Mouse (Mus musculus): ENCODE measurements around the gene Mfsd6. TPM values are rescaled to one million over a fixed set of nuclear protein-coding genes. Genes with fewer than 3 reads are reported as not detected.

The Mfsd6 gene
- 11.7 and 12.6 TPM in 2 replicates for polyA plus RNA-seq (2015; fragmentation: Nextera tagmentation; extraction: Ambion mirVana)

GRCm38 (mm10) chr1:52727056-52727900, at the start of gene Mfsd6:
TSS of gene Mfsd6 (minus strand) at chr1:52727462.
- peak within 1 kb of the TSS; percentile 96 for H3K4me3 ChIP-seq (ENCODE audit: low read length)
- no peaks in the 10 kb centered on the region for H3K36me3 ChIP-seq (ENCODE audit: control insufficient read depth, insufficient read depth, low read length)
- H3K4me1 ChIP-seq (ENCODE audit: control insufficient read depth, insufficient read depth, low read depth, low read length), result peaks cover 14% of the 10 kb centered on the region
- ATAC-seq, result peak; percentile 74
- H3K9ac ChIP-seq (ENCODE audit: low read depth, low read length), result peak within 1 kb of the TSS; percentile 98
- WGBS, result 2% methylated on average over 28 of the region's 63 CpGs
- peak within 1 kb of the TSS; percentile 97 for H3K27ac ChIP-seq (ENCODE audit: low read depth, low read length)
- H3K4me2 ChIP-seq (ENCODE audit: low read length), result peak within 1 kb of the TSS; percentile 85
- H3K9me3 ChIP-seq (ENCODE audit: control insufficient read depth, low read length), result no peaks in the 10 kb centered on the region
- no peaks in the 10 kb centered on the region for H3K27me3 ChIP-seq (replicated peaks; ENCODE audit: control insufficient read depth, insufficient read depth, low read length)

GRCm38 (mm10) chr1:52765176-52766111, 38.2 kb upstream of the Mfsd6 start:
- no peak overlapping the region for H3K4me3 ChIP-seq (ENCODE audit: low read length)
- no peak for ATAC-seq
- no peak overlapping the region for H3K4me2 ChIP-seq (ENCODE audit: low read length)
- no peaks in the 10 kb centered on the region for H3K27me3 ChIP-seq (replicated peaks; ENCODE audit: control insufficient read depth, insufficient read depth, low read length)
- WGBS, result 78% methylated on average over 7 of the region's 7 CpGs
- H3K9me3 ChIP-seq (ENCODE audit: control insufficient read depth, low read length), result no peaks in the 10 kb centered on the region
- no peak overlapping the region for H3K9ac ChIP-seq (ENCODE audit: low read depth, low read length)
- no peaks in the 10 kb centered on the region for H3K36me3 ChIP-seq (ENCODE audit: control insufficient read depth, insufficient read depth, low read length)
- H3K4me1 ChIP-seq (ENCODE audit: control insufficient read depth, insufficient read depth, low read depth, low read length), result no peaks in the 10 kb centered on the region
- no peak overlapping the region for H3K27ac ChIP-seq (ENCODE audit: low read depth, low read length)

- Histone ChIP-seq H3K4me1 (ENCODE audit: control insufficient read depth, insufficient read depth, low read depth, low read length) (no peaks in the 10 kb centered on the region), H3K9me3 (ENCODE audit: control insufficient read depth, low read length) (no peaks in the 10 kb centered on the region), H3K36me3 (ENCODE audit: control insufficient read depth, insufficient read depth, low read length) (no peaks in the 10 kb centered on the region), H3K27me3 (replicated peaks; ENCODE audit: control insufficient read depth, insufficient read depth, low read length) (no peaks in the 10 kb centered on the region), H3K27ac (ENCODE audit: low read depth, low read length) (no peak overlapping the region), H3K9ac (ENCODE audit: low read depth, low read length) (no peak overlapping the region), H3K4me3 (ENCODE audit: low read length) (no peak overlapping the region), H3K4me2 (ENCODE audit: low read length) (no peak overlapping the region)
- 64% methylated on average over 4 of the region's 4 CpGs for WGBS
- ATAC-seq, result no peak
Measured at GRCm38 (mm10) chr1:52763894-52764809, 36.9 kb upstream of the Mfsd6 start.

- no peak overlapping the region for H3K4me3 ChIP-seq (ENCODE audit: low read length)
- no peaks in the 10 kb centered on the region for H3K36me3 ChIP-seq (ENCODE audit: control insufficient read depth, insufficient read depth, low read length)
- H3K4me2 ChIP-seq (ENCODE audit: low read length), result no peak overlapping the region
- 63% methylated on average over 1 of the region's 1 CpGs for WGBS
- H3K27me3 ChIP-seq (replicated peaks; ENCODE audit: control insufficient read depth, insufficient read depth, low read length), result no peaks in the 10 kb centered on the region
- H3K4me1 ChIP-seq (ENCODE audit: control insufficient read depth, insufficient read depth, low read depth, low read length), result peaks cover 4% of the 10 kb centered on the region; the same call in 1 of the 2 replicates
- H3K9me3 ChIP-seq (ENCODE audit: control insufficient read depth, low read length), result no peaks in the 10 kb centered on the region
- H3K27ac ChIP-seq (ENCODE audit: low read depth, low read length), result no peak overlapping the region
- H3K9ac ChIP-seq (ENCODE audit: low read depth, low read length), result no peak overlapping the region
- ATAC-seq, result peak; percentile 40; the same call in 1 of the 2 replicates
Measured at GRCm38 (mm10) chr1:52758174-52758573, 30.9 kb upstream of the Mfsd6 start.

- no peak overlapping the region for H3K9ac ChIP-seq (ENCODE audit: low read depth, low read length)
- H3K27me3 ChIP-seq (replicated peaks; ENCODE audit: control insufficient read depth, insufficient read depth, low read length), result no peaks in the 10 kb centered on the region
- H3K9me3 ChIP-seq (ENCODE audit: control insufficient read depth, low read length), result no peaks in the 10 kb centered on the region
- 96% methylated on average over 1 of the region's 1 CpGs for WGBS
- H3K4me2 ChIP-seq (ENCODE audit: low read length), result no peak overlapping the region
- no peaks in the 10 kb centered on the region for H3K36me3 ChIP-seq (ENCODE audit: control insufficient read depth, insufficient read depth, low read length)
- H3K4me1 ChIP-seq (ENCODE audit: control insufficient read depth, insufficient read depth, low read depth, low read length), result peaks cover 4% of the 10 kb centered on the region; the same call in 1 of the 2 replicates
- H3K4me3 ChIP-seq (ENCODE audit: low read length), result no peak overlapping the region
- no peak for ATAC-seq
- no peak overlapping the region for H3K27ac ChIP-seq (ENCODE audit: low read depth, low read length)
Measured at GRCm38 (mm10) chr1:52754331-52754730, 27.1 kb upstream of the Mfsd6 start.

- no peak overlapping the region for H3K9ac ChIP-seq (ENCODE audit: low read depth, low read length)
- H3K36me3 ChIP-seq (ENCODE audit: control insufficient read depth, insufficient read depth, low read length), result no peaks in the 10 kb centered on the region
- H3K4me2 ChIP-seq (ENCODE audit: low read length), result no peak overlapping the region
- H3K27me3 ChIP-seq (replicated peaks; ENCODE audit: control insufficient read depth, insufficient read depth, low read length), result no peaks in the 10 kb centered on the region
- peaks cover 4% of the 10 kb centered on the region; the same call in 1 of the 2 replicates for H3K4me1 ChIP-seq (ENCODE audit: control insufficient read depth, insufficient read depth, low read depth, low read length)
- no peak overlapping the region for H3K27ac ChIP-seq (ENCODE audit: low read depth, low read length)
- H3K9me3 ChIP-seq (ENCODE audit: control insufficient read depth, low read length), result no peaks in the 10 kb centered on the region
- no peak overlapping the region for H3K4me3 ChIP-seq (ENCODE audit: low read length)
- ATAC-seq, result no peak
- 92% methylated on average over 2 of the region's 2 CpGs for WGBS
Measured at GRCm38 (mm10) chr1:52753828-52754227, 26.6 kb upstream of the Mfsd6 start.

GRCm38 (mm10) chr1:52752706-52753105, 25.4 kb upstream of the Mfsd6 start:
- 80% methylated on average over 3 of the region's 3 CpGs for WGBS
- Histone ChIP-seq H3K27ac (ENCODE audit: low read depth, low read length) (no peak overlapping the region), H3K36me3 (ENCODE audit: control insufficient read depth, insufficient read depth, low read length) (no peaks in the 10 kb centered on the region), H3K9ac (ENCODE audit: low read depth, low read length) (no peak overlapping the region), H3K4me2 (ENCODE audit: low read length) (no peak overlapping the region), H3K4me1 (ENCODE audit: control insufficient read depth, insufficient read depth, low read depth, low read length) (no peaks in the 10 kb centered on the region), H3K27me3 (replicated peaks; ENCODE audit: control insufficient read depth, insufficient read depth, low read length) (no peaks in the 10 kb centered on the region), H3K9me3 (ENCODE audit: control insufficient read depth, low read length) (no peaks in the 10 kb centered on the region), H3K4me3 (ENCODE audit: low read length) (no peak overlapping the region)
- no peak for ATAC-seq

GRCm38 (mm10) chr1:52751634-52752033, 24.4 kb upstream of the Mfsd6 start:
- H3K9ac ChIP-seq (ENCODE audit: low read depth, low read length), result no peak overlapping the region
- ATAC-seq, result no peak
- H3K9me3 ChIP-seq (ENCODE audit: control insufficient read depth, low read length), result no peaks in the 10 kb centered on the region
- H3K27ac ChIP-seq (ENCODE audit: low read depth, low read length), result no peak overlapping the region
- H3K4me3 ChIP-seq (ENCODE audit: low read length), result no peak overlapping the region
- H3K27me3 ChIP-seq (replicated peaks; ENCODE audit: control insufficient read depth, insufficient read depth, low read length), result no peaks in the 10 kb centered on the region
- H3K4me2 ChIP-seq (ENCODE audit: low read length), result no peak overlapping the region
- no peaks in the 10 kb centered on the region for H3K36me3 ChIP-seq (ENCODE audit: control insufficient read depth, insufficient read depth, low read length)
- 84% methylated on average over 1 of the region's 1 CpGs for WGBS
- H3K4me1 ChIP-seq (ENCODE audit: control insufficient read depth, insufficient read depth, low read depth, low read length), result no peaks in the 10 kb centered on the region
